Mouse (Mus musculus) neural tube, embryonic 11.5 days (tissue): ENCODE data around the gene Vav1. TPM values are rescaled to one million over a fixed set of nuclear protein-coding genes. Genes with fewer than 3 reads are reported as not detected.
"Not testable (repeated sequence)": the region's sequence is repeated elsewhere in the genome, so short reads cannot be mapped to it uniquely, and the experiment has no call there.

ENCODE experiments used
- ATAC-seq: fragments of 200-750 bp; cut with Nextera tagmentation; 2 replicates; pipeline ENCODE4 v1.8.0; 2017; ENCODE audit warnings: moderate number of reproducible peaks, mild to moderate bottlenecking, moderate TSS enrichment, moderate library complexity; ENCODE audit not compliant: insufficient read depth, low FRiP score, low TSS enrichment
- DNase-seq: peaks from one replicate; pipeline ENCODE4 v3.0.0-alpha.2; 2015; ENCODE audit warnings: low spot score
- H3K27ac ChIP-seq: fragments of 300-500 bp; sonication (generic); 2 replicates; pipeline ENCODE4 v1.5.1; 2014; ENCODE audit warnings: low read depth, mild to moderate bottlenecking, low read length
- H3K27me3 ChIP-seq: fragments of 300-500 bp; sonication (generic); 2 replicates; pipeline ENCODE4 v1.6.1; 2014; ENCODE audit warnings: mild to moderate bottlenecking, low read length, mixed read lengths; ENCODE audit not compliant: control insufficient read depth, insufficient read depth
- H3K36me3 ChIP-seq: fragments of 300-500 bp; sonication (generic); 2 replicates; pipeline ENCODE4 v1.6.1; 2014; ENCODE audit warnings: mild to moderate bottlenecking, low read length, moderate library complexity, mixed read lengths; ENCODE audit not compliant: control insufficient read depth, insufficient read depth
- H3K4me1 ChIP-seq: fragments of 300-500 bp; sonication (generic); 2 replicates; pipeline ENCODE4 v1.6.1; 2014; ENCODE audit warnings: low read length, mixed read lengths; ENCODE audit not compliant: control insufficient read depth, insufficient read depth
- H3K4me2 ChIP-seq: fragments of 300-500 bp; sonication (generic); 2 replicates; pipeline ENCODE4 v1.6.1; 2014; ENCODE audit warnings: low read depth, mild to moderate bottlenecking, moderate library complexity
- H3K4me3 ChIP-seq: fragments of 300-500 bp; sonication (generic); 2 replicates; pipeline ENCODE4 v1.5.1; 2014; ENCODE audit warnings: low read depth, low read length
- H3K9ac ChIP-seq: fragments of 300-500 bp; sonication (generic); 2 replicates; pipeline ENCODE4 v1.6.1; 2014; ENCODE audit warnings: mild to moderate bottlenecking, low read length
- H3K9me3 ChIP-seq: fragments of 300-500 bp; sonication (generic); 2 replicates; pipeline ENCODE4 v1.6.1; 2016; ENCODE audit warnings: low read length; ENCODE audit not compliant: control insufficient read depth
- WGBS: fragments of 180-500 bp; shearing (Covaris S2); extraction: QIAGEN DNeasy Blood & Tissue Kit; methylation state at CpG from one replicate; pipeline ENCODE4 v1.1.7; 2014; 5-methylcytosine and 5-hydroxymethylcytosine counted together
- polyA plus RNA-seq: library from polyadenylated mRNA; unstranded; fragments of >200 nt; fragmentation: Nextera tagmentation; extraction: Ambion mirVana; gene quantifications from 2 replicates; pipeline ENCODE4 v1.2.1, GENCODE M21; 2014

Vav1 gene
- polyA plus RNA-seq, 1 experiment from 2014 or later: 1.9 TPM

GRCm38 (mm10) chr17:57273846-57274245, 5.1 kb upstream of the Vav1 start:
- Histone ChIP-seq H3K27ac (no peak overlapping the region), H3K4me3 (no peak overlapping the region), H3K9me3 (no peaks in the 10 kb centered on the region), H3K27me3 (peaks cover 28% of the 10 kb centered on the region), H3K9ac (no peak overlapping the region), H3K36me3 (no peaks in the 10 kb centered on the region), H3K4me2 (no peak overlapping the region), H3K4me1 (0 out of 2 replicates have a peak, but pooled peaks cover 5% of the 10 kb centered on the region)
- ATAC-seq: no peak
- WGBS: 25% methylated on average over 7 of the region's 7 CpGs
- DNase-seq: no peak

GRCm38 (mm10) chr17:57274686-57275085, 4.2 kb upstream of the Vav1 start:
- DNase-seq (peak; percentile 19), ATAC-seq (0 out of 2 replicates have a peak, but pooled peaks have one; percentile 6)
- H3K4me3 ChIP-seq: peak overlapping the region; percentile 34
- H3K4me2 ChIP-seq: peak overlapping the region; percentile 54
- H3K36me3 ChIP-seq: no peaks in the 10 kb centered on the region
- H3K9me3 ChIP-seq: no peaks in the 10 kb centered on the region
- WGBS: 5% methylated on average over 15 of the region's 15 CpGs
- H3K4me1 ChIP-seq: 0 out of 2 replicates have a peak, but pooled peaks cover 5% of the 10 kb centered on the region
- H3K27ac ChIP-seq: no peak overlapping the region
- H3K9ac ChIP-seq: no peak overlapping the region
- peaks cover 28% of the 10 kb centered on the region for H3K27me3 ChIP-seq

- DNase-seq: peak; percentile 69
- peak; percentile 67 for ATAC-seq
- H3K9ac ChIP-seq: no peak overlapping the region
- H3K4me3 ChIP-seq: peak overlapping the region; percentile 34
- H3K4me1 ChIP-seq: 0 out of 2 replicates have a peak, but pooled peaks cover 5% of the 10 kb centered on the region
- H3K9me3 ChIP-seq: no peaks in the 10 kb centered on the region
- no peak overlapping the region for H3K27ac ChIP-seq
- no peaks in the 10 kb centered on the region for H3K36me3 ChIP-seq
- H3K27me3 ChIP-seq: peaks cover 28% of the 10 kb centered on the region
- H3K4me2 ChIP-seq: peak overlapping the region; percentile 54
- under 1% methylated on average over 44 of the region's 53 CpGs for whole genome bisulfite sequencing
These were observed 3.5 kb upstream of the Vav1 start for GRCm38 (mm10) chr17:57275111-57275996.

- Histone ChIP-seq H3K4me3 (peak overlapping the region; percentile 34), H3K9ac (no peak overlapping the region), H3K27me3 (peaks cover 28% of the 10 kb centered on the region), H3K4me1 (0 out of 2 replicates have a peak, but pooled peaks cover 5% of the 10 kb centered on the region), H3K27ac (no peak overlapping the region), H3K36me3 (no peaks in the 10 kb centered on the region), H3K9me3 (no peaks in the 10 kb centered on the region), H3K4me2 (peak overlapping the region; percentile 54)
- DNase-seq: peak; percentile 44
- ATAC-seq: 0 out of 2 replicates have a peak, but pooled peaks have one; percentile 16
- WGBS: 7% methylated on average over 13 of the region's 13 CpGs
These were observed 2.9 kb upstream of the Vav1 start for GRCm38 (mm10) chr17:57275997-57276351.

GRCm38 (mm10) chr17:57276634-57277121, 2.2 kb upstream of the Vav1 start:
- Histone ChIP-seq H3K4me1 (0 out of 2 replicates have a peak, but pooled peaks cover 5% of the 10 kb centered on the region), H3K4me3 (peak overlapping the region; percentile 37), H3K27ac (no peak overlapping the region), H3K4me2 (peak overlapping the region; percentile 54), H3K27me3 (peaks cover 28% of the 10 kb centered on the region), H3K9me3 (no peaks in the 10 kb centered on the region), H3K9ac (peak overlapping the region; percentile 27; the same call in 1 of the 2 replicates), H3K36me3 (no peaks in the 10 kb centered on the region)
- peak; percentile 87 for DNase-seq
- WGBS: under 1% methylated on average over 20 of the region's 20 CpGs
- peak; percentile 70 for ATAC-seq

GRCm38 (mm10) chr17:57277598-57278261, 1.2 kb upstream of the Vav1 start:
- H3K4me1 ChIP-seq, H3K27ac ChIP-seq, H3K36me3 ChIP-seq, H3K4me2 ChIP-seq, H3K9ac ChIP-seq, H3K4me3 ChIP-seq, DNase-seq, H3K9me3 ChIP-seq, ATAC-seq: not testable (repeated sequence)
- peaks cover 28% of the 10 kb centered on the region for H3K27me3 ChIP-seq
- 82% methylated on average over 4 of the region's 5 CpGs for WGBS

GRCm38 (mm10) chr17:57278537-57278936, 363 bp upstream of the Vav1 start:
- H3K4me2 ChIP-seq: no peak overlapping the region
- no peak overlapping the region for H3K27ac ChIP-seq
- H3K27me3 ChIP-seq: peaks cover 27% of the 10 kb centered on the region
- H3K4me3 ChIP-seq: no peak overlapping the region
- WGBS: 86% methylated on average over 2 of the region's 2 CpGs
- H3K36me3 ChIP-seq: no peaks in the 10 kb centered on the region
- no peaks in the 10 kb centered on the region for H3K9me3 ChIP-seq
- 0 out of 2 replicates have a peak, but pooled peaks cover 5% of the 10 kb centered on the region for H3K4me1 ChIP-seq
- no peak for ATAC-seq
- no peak overlapping the region for H3K9ac ChIP-seq
- DNase-seq: no peak

GRCm38 (mm10) chr17:57279591-57280224, 808 bp downstream of the Vav1 start:
- no peaks in the 10 kb centered on the region for H3K36me3 ChIP-seq

More at GRCm38 (mm10) chr17:57279591-57280224, 808 bp downstream of the Vav1 start:
- Histone ChIP-seq H3K9me3 (no peaks in the 10 kb centered on the region), H3K9ac (no peak overlapping the region), H3K27me3 (peaks cover 16% of the 10 kb centered on the region), H3K4me1 (0 out of 2 replicates have a peak, but pooled peaks cover 5% of the 10 kb centered on the region), H3K4me2 (no peak overlapping the region), H3K4me3 (no peak overlapping the region), H3K27ac (no peak overlapping the region)
- 65% methylated on average over 9 of the region's 9 CpGs for WGBS
- DNase-seq (no peak), ATAC-seq (no peak)
